Mouse (Mus musculus): ENCODE data around the gene Lifr. TPM values are rescaled to one million over a fixed set of nuclear protein-coding genes. Genes with fewer than 3 reads are reported as not detected.

Lifr gene
- total RNA-seq, 2 experiments from 2014 or later = 0.15 TPM; not detected in 1

- ATAC-seq (replicated peaks; ENCODE audit: poor library complexity, severe bottlenecking) = no peak
Measured at GRCm38 (mm10) chr15:7152116-7152760, 61.8 kb downstream of the Lifr start.

- no peak for ATAC-seq (replicated peaks; ENCODE audit: poor library complexity, severe bottlenecking)
Measured at GRCm38 (mm10) chr15:7154010-7154736, 63.8 kb downstream of the Lifr start.

DNA sequence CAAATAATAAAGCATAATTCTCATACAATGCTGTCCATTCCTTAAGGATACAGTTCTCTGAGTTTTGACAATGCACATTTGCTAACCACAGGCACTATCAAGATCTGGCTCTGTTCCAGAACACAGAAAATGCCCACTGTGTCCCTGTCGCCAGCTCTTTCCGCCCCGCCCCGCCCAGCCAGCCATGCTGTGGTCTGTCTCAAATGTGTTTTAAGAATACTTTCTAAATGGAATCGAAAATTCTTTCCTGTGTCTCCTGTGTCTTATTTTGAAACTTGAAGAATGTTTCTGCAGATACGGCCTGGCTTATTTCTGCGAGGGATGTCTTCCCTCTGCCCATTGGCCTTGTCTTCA is 64.3 kb downstream of the Lifr start:
- ATAC-seq (replicated peaks; ENCODE audit: poor library complexity, severe bottlenecking) = peak; percentile 40; the same call in 1 of the 2 replicates

GRCm38 (mm10) chr15:7157658-7158057 is 67.2 kb downstream of the Lifr start:
- ATAC-seq (replicated peaks; ENCODE audit: poor library complexity, severe bottlenecking) = no peak

- ATAC-seq (replicated peaks; ENCODE audit: poor library complexity, severe bottlenecking) = no peak
Measured at GRCm38 (mm10) chr15:7159869-7160268, 69.5 kb downstream of the Lifr start.

- ATAC-seq (replicated peaks; ENCODE audit: poor library complexity, severe bottlenecking) = no peak
Measured at GRCm38 (mm10) chr15:7160321-7160720, 69.9 kb downstream of the Lifr start.

- ATAC-seq (replicated peaks; ENCODE audit: poor library complexity, severe bottlenecking) = no peak
Measured at GRCm38 (mm10) chr15:7163851-7164250, 73.4 kb downstream of the Lifr start.

DNA sequence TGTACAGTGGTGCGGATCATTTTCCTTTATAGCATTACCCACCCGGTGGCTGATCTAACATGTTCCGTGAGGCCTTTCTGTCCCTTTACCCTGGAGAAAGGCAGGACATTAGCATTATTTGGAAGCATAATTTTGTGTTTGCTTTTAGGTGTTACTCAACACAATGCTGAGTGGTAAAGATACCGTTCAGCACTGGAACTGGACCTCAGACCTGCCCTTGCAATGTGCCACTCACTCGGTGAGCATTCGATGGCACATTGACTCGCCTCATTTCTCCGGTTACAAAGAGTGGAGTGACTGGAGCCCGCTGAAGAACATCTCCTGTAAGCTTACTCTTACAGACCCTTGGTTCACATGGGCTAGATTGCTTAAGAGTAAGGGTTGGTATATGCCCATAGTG is 76.3 kb downstream of the Lifr start:
- no peak for ATAC-seq (replicated peaks; ENCODE audit: poor library complexity, severe bottlenecking)

DNA sequence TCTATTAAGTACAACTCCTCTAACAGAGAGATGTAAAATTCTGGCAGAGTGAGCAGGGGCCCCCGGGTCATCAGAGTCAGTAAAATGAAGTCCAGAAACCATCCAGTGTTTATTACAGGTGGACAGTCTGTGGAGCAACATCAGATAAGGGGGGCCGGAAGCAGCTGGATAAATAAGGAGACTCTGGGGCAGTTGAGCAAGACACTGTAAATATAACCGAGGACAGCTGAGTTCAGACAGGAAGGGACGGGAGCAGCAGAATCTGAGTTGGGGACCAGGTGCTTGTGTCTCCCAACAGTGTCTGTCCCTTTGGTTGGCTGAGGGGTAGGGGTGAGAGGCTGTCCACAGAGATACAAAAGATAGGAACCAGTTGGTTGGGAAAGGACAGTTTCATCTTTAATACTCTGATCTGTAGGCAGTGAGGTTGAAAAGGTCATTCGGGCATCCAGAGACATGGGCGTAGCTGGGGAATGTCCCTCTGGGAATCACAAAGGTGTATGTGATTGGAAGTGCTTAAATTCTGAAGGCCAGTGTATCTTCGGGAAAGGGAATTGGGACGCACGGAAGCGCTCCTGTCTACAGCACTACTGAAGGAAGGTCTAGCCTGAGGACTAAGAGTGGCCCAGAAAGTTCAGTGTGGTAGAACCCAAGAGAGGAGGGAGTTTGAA is 77.0 kb downstream of the Lifr start:
- ATAC-seq (replicated peaks; ENCODE audit: poor library complexity, severe bottlenecking) = no peak

GRCm38 (mm10) chr15:7167906-7168532 is 77.6 kb downstream of the Lifr start:
- no peak for ATAC-seq (replicated peaks; ENCODE audit: poor library complexity, severe bottlenecking)

DNA sequence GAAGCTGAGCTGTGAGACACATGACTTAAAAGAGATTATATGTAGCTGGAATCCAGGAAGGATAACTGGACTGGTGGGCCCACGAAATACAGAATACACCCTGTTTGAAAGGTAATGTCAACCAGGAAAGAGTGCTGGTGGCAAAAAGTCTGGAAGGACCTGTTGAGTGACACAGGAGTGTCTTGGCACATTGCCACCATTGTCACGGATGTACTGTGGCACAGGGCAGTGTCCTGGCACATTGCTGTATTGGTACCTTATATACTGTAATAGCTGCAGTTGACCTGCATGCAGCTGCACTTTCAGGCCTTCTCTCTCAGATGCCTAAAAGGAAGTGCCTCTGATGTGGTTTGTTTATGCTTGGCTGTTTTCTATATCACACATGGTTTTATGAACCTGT is 82.5 kb downstream of the Lifr start:
- ATAC-seq (replicated peaks; ENCODE audit: poor library complexity, severe bottlenecking) = no peak

GRCm38 (mm10) chr15:7173346-7173745 is 82.9 kb downstream of the Lifr start:
- no peak for ATAC-seq (replicated peaks; ENCODE audit: poor library complexity, severe bottlenecking)

GRCm38 (mm10) chr15:7173776-7174175 is 83.4 kb downstream of the Lifr start:
- no peak for ATAC-seq (replicated peaks; ENCODE audit: poor library complexity, severe bottlenecking)

DNA sequence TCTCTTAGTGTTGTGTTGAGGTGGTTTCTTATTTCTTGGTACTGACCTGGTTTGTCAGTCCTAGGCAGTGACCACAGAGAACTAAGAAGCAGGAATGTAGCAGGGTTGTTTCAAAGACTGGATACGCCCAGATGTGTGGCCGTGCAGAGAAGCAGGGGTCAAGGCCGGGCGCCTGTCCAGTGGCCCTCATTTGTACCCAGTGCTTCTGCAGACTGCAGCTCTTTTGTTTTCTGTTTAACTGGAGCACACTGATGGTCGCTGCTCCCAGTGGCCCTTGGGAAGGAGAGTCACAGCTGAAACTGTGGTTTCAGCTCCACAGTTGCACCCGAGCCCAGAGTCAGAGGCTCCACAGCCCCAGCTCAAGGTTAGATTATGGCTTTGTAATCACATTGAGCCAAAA is 90.2 kb downstream of the Lifr start:
- no peak for ATAC-seq (replicated peaks; ENCODE audit: poor library complexity, severe bottlenecking)

GRCm38 (mm10) chr15:7187682-7188081 is 97.3 kb downstream of the Lifr start:
- no peak for ATAC-seq (replicated peaks; ENCODE audit: poor library complexity, severe bottlenecking)

DNA sequence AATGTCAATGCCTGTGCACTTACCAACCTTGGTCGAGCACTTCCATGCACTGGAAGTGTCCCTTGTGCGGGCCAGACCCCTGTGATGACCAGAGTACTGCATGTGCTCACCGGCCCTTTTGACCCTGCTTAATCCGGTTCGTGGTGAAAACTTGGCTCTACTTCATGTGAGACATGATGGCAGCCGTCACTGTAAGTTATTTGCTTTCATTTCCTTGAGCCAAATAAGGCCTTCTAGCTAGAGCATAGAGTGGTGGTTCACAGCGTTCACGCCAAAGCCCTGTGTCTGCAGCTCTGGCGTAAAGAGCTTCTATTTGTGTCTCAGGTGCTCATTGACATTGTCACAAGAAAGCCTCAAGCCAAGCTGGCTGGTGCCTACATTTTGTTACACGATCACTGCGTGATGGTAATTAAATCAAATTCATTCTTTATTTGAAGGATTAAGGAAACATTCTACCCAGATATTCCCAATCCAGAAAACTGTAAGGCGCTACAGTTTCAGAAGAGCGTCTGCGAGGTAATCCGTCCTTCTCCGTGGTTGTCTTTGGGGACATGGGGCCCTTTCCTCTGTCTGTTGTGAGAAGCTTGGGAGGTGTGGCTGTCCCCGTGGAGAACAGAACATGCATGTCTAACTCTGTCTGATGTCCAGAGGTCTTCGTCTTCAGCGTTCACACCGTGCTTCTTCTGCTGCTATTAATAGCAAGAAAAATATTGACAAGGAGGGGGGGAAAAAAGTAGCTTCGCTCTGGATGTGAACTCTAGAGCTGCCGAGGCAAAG is 99.5 kb downstream of the Lifr start:
- ATAC-seq (replicated peaks; ENCODE audit: poor library complexity, severe bottlenecking) = no peak

DNA sequence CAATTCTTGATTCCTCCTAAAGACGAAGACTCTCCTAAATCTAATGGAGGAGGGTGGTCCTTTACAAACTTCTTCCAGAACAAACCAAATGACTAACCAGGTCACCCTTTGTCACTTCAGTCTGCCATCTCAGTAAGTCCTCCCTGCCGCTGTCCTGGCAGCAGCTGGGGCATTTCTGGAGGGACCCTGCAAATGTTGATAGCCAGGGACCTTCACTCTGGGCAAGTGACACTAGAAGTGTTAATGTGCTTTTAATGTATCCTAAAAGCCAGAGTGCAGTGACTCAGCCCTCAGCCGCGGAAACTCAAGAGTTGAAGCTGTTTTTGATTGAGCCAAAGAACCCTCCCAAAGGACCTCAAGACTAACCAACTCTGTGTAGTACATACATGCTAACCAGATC is 100.7 kb downstream of the Lifr start:
- ATAC-seq (replicated peaks; ENCODE audit: poor library complexity, severe bottlenecking) = no peak

DNA sequence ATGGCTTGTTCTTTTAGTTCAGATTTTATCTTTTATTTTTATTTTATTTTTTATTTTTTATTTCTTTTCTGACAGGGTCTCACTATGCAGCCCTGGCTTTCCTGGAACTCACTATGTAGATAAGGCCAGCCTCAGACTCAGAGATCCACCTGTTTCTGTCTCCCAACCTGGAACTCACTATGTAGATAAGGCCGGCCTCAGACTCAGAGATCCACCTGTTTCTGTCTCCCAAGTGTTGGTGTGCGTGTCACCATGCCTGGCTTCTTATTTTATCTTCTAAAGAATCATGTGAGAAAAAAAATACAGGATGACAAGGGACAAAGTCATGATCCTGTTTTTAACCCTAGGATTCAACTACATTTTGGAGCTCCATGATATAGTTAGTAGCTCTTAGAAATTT is 102.2 kb downstream of the Lifr start:
- ATAC-seq (replicated peaks; ENCODE audit: poor library complexity, severe bottlenecking) = no peak

GRCm38 (mm10) chr15:7194147-7194720 is 103.8 kb downstream of the Lifr start:
- no peak for ATAC-seq (replicated peaks; ENCODE audit: poor library complexity, severe bottlenecking)

DNA sequence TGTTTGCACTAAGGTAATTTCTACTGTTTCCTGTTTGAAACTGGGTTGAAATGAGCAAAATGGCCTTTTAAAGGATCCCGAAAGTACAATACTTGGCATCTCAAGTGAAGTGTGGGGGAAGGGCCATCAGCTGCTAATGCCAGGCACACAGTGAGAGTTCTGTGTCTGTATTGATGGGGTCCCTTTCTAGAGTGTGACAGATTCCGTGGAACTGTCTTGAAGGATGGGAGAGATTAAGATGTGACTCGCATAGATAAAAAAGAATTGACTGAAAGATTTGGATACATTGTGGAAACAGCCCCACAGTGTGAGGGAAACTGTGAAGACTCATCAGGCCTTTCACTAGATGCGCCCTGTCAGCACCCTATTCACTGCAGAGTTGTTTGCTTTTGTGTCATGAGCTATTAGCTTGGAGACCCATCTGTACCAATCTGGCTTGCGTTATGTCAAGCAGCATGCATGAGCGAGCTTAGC is 104.4 kb downstream of the Lifr start:
- no peak for ATAC-seq (replicated peaks; ENCODE audit: poor library complexity, severe bottlenecking)

Data from granulocyte monocyte progenitor cell, adult 5-6 weeks (primary cell).